Mouse (Mus musculus) cerebellum, postnatal 25 days (tissue): ENCODE measurements at regions not wholly inside any gene's neighbourhood (a gene's known extent, or its start where the extent isn't known, plus 50 kb on each side); places are given as distances from the start of the nearest gene placed in this dataset.

Source experiments
- DNase-seq, 2 experiments: peaks; one replicate each; pipeline ENCODE4 v3.0.0; 2021; ENCODE audit warnings: mixed read lengths in 2 of 2

DNA sequence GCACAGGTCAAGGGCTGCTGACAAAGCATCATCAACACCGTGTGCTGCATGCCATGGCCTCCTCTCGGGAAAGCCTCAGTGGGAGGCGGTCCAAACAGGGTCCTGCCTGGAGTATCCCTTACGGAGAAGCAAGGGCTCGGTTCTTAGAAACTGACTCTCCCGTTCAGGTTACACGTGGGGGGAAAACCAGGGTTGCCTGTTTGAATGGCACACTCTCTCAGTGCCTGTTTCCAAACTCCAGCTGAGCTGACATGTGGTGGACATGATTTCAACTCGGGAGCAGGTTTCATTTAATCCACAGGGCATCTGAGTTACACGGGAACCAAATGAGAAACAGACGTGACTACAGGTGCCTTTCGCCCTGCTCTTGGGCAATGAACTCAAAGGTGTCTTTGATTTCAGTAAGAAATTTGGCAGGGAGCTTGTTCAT, 382.6 kb upstream of the Slc30a5 start:
- DNase-seq = peak; percentile 74

DNA sequence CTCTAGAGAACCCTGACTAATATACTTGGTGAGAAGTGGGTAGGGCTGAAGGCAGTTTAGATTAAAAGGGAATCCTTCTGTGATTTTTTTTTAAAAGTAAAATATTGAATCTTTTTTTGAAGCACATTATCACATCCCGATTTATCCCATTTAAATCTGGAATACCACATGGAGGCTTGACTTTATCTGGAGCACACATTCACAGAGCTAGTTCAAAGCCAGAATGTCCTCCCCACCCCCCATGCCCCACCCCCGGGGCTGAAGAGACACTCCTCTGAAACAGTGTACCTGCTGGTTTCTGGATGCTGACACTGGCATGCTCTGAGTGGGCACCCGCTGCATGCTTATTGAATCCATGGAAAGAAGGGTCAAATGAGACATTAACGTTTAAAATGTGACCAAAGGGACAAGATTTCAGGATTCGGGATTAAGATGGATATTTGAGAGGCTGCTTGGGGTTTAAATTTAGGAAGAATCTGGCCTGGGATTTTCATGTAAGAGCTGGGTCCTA, 382.0 kb upstream of the Slc30a5 start:
- DNase-seq = peak in 1 of 2 experiments; percentile 42

DNA sequence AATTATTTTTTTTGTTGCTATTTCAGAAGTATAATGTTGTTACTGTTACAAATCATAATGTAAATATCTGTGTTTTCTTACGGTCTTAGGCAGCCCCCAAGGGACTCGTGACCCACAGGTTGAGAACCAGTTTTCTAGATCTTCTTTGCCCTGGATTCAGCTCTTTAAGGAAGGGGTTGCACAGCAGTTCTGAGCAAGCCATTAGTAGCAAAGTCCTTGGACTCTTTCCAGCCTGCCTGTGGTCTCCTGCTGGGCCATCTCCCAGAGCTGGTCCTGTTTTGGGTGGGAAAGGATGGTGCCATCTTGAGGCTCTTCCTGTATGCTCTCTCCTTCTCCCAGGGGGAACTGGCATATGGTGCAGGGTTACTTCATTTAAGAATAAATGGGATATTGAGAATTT, 380.9 kb upstream of the Slc30a5 start:
- peak; percentile 34 to 48 for DNase-seq

GRCm38 (mm10) chr13:101213121-101213916, 380.1 kb upstream of the Slc30a5 start:
- DNase-seq = peak; percentile 54 to 75

DNA sequence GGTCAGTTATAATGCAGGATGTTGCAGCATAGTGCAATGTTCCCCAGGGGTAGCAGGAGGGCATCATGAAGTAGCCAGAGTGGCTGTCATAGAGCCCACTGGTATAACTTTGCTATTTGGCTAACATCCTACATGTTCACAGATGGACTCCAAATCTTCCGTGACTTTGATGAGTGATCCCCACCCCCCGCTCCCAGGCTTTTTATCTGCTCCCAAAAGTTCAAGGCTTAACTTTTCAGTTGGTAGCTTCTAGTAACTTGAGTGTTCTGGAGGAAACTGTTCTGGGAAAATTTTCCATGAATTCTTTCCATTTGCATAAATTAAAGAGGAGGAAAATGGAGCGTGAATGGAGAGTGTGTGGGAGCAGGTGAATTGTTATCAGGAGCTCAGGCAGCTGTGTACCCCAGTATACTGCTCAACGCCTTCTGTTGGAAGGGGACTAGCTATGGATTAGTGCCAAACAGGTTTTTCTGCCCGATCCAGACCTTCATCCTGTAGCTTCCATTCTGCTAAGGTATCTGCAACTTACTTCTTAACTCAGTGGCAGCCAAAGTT, 379.2 kb upstream of the Slc30a5 start:
- no peak for DNase-seq

- no peak for DNase-seq
Observed at GRCm38 (mm10) chr13:101208788-101209187, 375.6 kb upstream of the Slc30a5 start.

DNA sequence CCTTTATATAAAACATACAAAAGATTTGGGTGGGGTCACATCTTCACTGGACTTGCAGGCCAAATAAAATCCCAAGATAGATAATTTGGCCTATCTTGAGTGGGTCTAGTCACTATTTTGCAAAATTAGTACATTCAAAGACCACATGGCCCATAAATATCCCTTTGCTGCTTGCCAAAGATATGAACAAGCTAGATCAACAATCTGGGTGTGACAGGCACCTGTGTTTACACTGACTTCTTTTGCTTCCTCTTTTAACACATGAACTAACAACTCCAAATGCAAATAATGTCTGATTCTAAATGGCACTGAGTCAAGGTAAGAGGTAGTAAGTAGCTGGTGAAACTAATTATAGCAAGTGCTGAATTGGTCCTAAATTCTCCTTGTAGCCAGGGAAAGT, 370.2 kb upstream of the Slc30a5 start:
- no peak for DNase-seq

DNA sequence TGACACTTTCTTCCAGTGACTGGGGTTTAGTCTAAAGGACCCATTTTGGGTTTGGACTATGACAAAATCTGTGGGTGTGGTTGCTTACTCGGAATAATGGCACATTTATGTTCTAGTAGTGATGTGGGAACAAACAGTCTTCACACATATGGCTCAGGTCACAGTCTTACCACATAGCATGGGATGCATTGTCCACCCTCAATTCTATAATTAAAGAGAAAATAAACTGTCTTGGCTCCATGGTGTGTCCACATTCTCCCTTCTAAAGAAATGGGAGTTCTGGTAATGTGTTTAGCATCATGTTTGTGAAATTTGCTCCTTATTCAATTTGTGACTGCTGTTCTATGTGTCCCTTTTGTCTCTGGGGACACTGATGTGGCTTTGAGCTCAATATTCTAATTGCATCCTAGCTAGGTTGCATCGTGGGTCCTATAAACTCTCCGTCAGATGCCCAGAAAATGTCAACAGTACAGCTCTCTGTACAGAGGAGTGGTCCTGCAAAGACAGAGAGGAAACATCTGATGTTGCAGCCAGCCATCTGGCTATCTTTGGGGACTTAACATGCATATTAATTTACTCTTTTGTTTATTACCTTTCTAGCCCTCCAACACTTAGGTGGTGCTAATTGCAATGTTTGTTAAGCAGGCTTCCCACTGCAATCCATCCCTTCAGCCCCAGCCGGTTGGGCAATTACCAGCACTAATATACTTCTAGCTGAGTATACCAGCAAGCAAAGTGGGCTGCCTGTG, 369.5 kb upstream of the Slc30a5 start:
- DNase-seq = no peak

GRCm38 (mm10) chr13:101190249-101190830, 357.1 kb upstream of the Slc30a5 start:
- DNase-seq = no peak

DNA sequence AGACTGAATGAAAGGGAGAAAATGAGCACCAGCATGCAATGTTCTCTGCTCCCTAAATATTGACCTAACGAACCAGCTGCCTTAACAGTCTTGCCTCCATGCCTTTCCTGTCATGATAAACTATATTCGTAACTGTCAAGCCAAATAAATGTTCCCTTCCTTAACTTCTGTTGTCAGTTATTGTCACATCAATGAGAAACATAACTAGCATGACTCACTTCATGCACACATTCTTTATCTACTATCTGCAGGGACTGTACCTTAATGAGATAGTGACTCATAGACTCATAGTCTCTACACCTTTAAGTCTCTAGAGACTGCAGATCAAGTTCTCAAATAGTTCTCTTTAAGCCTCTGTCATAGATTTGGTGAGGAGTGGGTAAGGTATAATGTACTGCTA, 349.2 kb upstream of the Slc30a5 start:
- DNase-seq = no peak

GRCm38 (mm10) chr13:101175017-101175689, 341.9 kb upstream of the Slc30a5 start:
- DNase-seq = no peak

DNA sequence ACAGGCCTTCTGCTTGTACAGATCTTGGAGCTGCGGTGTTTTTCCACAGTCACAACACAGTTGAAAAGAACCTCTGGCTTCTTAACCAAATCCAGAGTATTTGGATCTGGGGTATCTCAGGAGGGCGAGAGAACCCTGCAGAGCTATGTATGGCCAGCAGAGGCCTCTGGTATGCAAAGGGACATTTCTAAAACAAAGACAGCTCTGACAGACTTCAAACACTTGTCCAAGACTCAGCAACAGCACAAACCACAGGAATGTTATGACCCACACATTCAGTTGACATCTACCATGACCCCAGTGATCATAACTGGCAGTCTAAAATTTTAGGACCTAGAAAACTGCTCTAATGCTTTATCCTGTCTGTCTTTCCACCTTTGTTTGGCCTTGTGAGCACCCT, 328.5 kb upstream of the Slc30a5 start:
- no peak for DNase-seq

DNA sequence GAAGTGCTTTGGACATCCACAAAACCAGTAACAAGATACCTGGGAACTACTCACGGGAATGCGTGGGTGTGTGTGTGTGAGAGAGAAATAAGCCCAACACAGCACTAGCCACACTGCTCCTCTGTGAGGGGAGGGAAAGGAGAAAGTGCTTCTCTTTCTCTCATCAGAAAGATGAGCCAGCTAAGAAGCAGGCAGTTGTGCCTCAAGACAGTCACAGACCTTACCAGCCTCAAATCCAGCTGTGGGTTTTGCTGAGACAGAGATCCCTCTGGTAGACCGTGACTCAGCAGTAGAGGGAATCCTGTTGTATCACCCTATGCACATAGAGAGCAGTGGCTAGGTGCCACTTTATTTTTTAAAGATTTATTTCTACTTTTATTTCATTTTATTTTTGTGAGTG, 326.7 kb upstream of the Slc30a5 start:
- no peak for DNase-seq

DNA sequence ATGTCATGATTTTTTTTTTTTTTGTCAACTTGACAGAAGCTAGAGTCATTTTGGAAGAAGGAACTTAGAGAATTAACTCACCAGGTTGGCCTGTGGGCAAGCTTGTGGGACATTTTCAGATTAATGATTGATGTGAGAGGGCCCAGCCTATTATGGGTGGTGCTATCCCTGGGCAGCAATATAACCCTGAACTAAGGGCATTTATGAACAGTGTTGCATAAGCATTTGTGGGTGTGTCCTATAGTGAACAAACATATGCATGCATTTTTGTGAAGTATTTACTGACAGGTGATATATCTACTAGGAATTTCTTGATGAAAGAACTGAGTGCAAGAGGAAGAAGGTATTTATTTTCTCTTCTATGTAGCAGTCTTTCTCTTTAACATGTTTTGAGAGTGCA, 320.5 kb upstream of the Slc30a5 start:
- DNase-seq = no peak

DNA sequence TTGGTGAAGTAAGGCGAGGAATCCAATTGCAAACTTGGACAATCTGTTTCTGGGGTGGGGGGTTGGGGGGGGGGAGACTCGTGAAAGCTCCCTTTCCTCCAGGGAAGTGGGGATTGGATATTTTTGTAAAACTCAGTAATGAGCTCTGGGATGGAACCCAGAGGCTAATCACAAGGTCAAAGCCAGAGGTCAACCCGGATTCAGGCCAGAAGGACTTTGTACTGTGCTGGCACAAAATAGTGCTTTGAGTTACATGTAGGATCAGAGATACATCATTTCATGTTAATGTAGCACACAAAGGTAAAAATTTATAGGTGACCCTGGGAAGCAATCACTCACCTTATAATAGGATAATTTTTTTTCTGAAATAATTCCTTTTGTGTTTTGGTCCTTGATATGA, 309.5 kb upstream of the Slc30a5 start:
- no peak for DNase-seq

GRCm38 (mm10) chr13:101142104-101142735, 309.0 kb upstream of the Slc30a5 start:
- no peak for DNase-seq

- DNase-seq = no peak
Observed at GRCm38 (mm10) chr13:101129466-101129865, 296.2 kb upstream of the Slc30a5 start.

GRCm38 (mm10) chr13:101127808-101128207, 294.6 kb upstream of the Slc30a5 start:
- DNase-seq = no peak

GRCm38 (mm10) chr13:101127262-101127661, 294.0 kb upstream of the Slc30a5 start:
- DNase-seq = no peak

DNA sequence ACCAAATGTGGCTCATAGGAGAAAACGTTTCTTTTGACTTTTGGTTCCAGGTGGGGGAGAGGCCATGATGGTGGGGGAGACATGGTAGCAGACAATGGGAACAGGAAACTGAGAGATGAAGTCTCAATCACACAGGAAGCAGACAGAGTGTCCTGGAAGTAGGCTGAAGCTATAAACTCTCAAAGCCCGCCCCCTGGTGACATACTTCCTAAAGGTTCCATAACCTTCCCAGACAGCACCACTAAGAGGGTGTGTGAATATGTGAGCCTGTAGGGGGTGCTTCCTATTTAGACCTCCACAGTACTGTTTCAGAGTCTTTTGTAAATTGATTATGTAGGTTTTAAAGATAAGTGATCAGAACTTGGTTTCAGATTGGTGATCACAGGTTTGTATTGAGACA, 284.1 kb upstream of the Slc30a5 start:
- no peak for DNase-seq

DNA sequence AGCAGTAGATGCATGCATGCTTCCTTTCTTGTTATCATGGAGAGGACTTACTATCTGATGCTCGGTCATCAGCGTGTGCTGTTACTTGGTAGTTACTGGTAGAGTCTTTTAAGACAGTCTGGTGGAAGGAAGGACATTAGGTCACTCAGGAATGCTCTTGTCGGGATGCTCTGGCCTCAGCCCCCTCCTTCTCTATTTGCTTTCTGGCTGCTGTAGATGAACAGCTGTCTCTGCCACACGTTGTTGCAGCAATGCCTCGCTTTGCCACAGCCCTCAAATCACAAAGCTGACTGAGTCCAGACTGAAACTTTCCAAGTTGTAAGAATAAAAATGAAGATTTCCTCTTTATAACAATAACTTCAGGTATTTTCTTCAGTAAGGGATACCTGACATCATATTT, 282.1 kb upstream of the Slc30a5 start:
- no peak for DNase-seq

GRCm38 (mm10) chr13:101112176-101112575, 278.9 kb upstream of the Slc30a5 start:
- no peak for DNase-seq
